Comparison of ENCODE assay signal across 25 mouse cellular contexts in genomic region chr2:104419411-104419810, GRCm38 (mm10). TPM values are rescaled to one million over a fixed set of nuclear protein-coding genes. Genes with fewer than 3 reads are reported as not detected.
"Had no signal": no experiment of that assay in that cellular context is flagged by ENCODE, and none has a peak within 500 bp of the region (broad histone marks: within the 10 kb centered on the region; RNA-seq: fewer than 3 reads in every experiment).

No protein-coding gene starts in this region.

- H3K9ac ChIP-seq: heart, embryonic 13.5 days; heart, embryonic 15.5 days; hindbrain, embryonic 13.5 days; hindbrain, embryonic 15.5 days; kidney, embryonic 15.5 days; limb, embryonic 12.5 days had no signal

- H3K27ac ChIP-seq: heart, adult 2 months; heart, embryonic 13.5 days; heart, embryonic 15.5 days; hindbrain, embryonic 13.5 days; hindbrain, embryonic 15.5 days; hindbrain, postnatal 0 days; kidney, embryonic 15.5 days; kidney, postnatal 0 days; left cerebral cortex, adult 2 months; limb, embryonic 10.5 days; limb, embryonic 12.5 days had no signal

- H3K36me3 ChIP-seq: heart, embryonic 15.5 days; hindbrain, embryonic 13.5 days; hindbrain, embryonic 15.5 days; kidney, embryonic 15.5 days; limb, embryonic 10.5 days; limb, embryonic 12.5 days had no signal

- DNase-seq: gastrocnemius, postnatal 14 days; gastrocnemius, postnatal 36 days; heart, adult 11 months; heart, adult 2 months; heart, postnatal 14 days; heart, postnatal 36 days; kidney, adult 11 months; kidney, adult 2 months; kidney, adult 9 months; kidney, postnatal 14 days; kidney, postnatal 36 days; liver had no signal

- H3K4me3 ChIP-seq: heart, adult 2 months; heart, embryonic 13.5 days; heart, embryonic 15.5 days; hindbrain, embryonic 13.5 days; hindbrain, embryonic 15.5 days; kidney, embryonic 15.5 days; left cerebral cortex, adult 2 months; limb, embryonic 10.5 days; limb, embryonic 12.5 days had no signal

- H3K27me3 ChIP-seq: heart, embryonic 13.5 days; heart, embryonic 15.5 days; hindbrain, embryonic 13.5 days; hindbrain, embryonic 15.5 days; kidney, embryonic 15.5 days had no signal

- H3K4me2 ChIP-seq: heart, embryonic 11.5 days; heart, embryonic 13.5 days; heart, embryonic 15.5 days; hindbrain, embryonic 13.5 days; hindbrain, embryonic 15.5 days; kidney, embryonic 15.5 days; limb, embryonic 12.5 days had no signal

- H3K9me3 ChIP-seq: heart, embryonic 13.5 days; heart, embryonic 15.5 days; hindbrain, embryonic 13.5 days; hindbrain, embryonic 15.5 days; kidney, embryonic 15.5 days; limb, embryonic 10.5 days; limb, embryonic 12.5 days had no signal

- H3K4me1 ChIP-seq: heart, embryonic 13.5 days; hindbrain, embryonic 13.5 days; hindbrain, embryonic 15.5 days; kidney, embryonic 15.5 days; limb, embryonic 10.5 days; limb, embryonic 12.5 days had no signal

RNA-seq across cellular contexts. Expression of gene D430041D05Rik, which starts 8.6 kb away (rescaled TPM):
- total RNA-seq: hematopoietic stem cell, adult 5-6 weeks had no signal
- polyA plus RNA-seq: large intestine, adult 2 months had no signal
